Mouse (Mus musculus): ENCODE data around the gene Fam221a. TPM values are rescaled to one million over a fixed set of nuclear protein-coding genes. Genes with fewer than 3 reads are reported as not detected.

The Fam221a gene
- 1 to 10 TPM; 3.3 to 6.9 TPM for polyA plus RNA-seq (2017; shearing (Covaris generic))

DNA sequence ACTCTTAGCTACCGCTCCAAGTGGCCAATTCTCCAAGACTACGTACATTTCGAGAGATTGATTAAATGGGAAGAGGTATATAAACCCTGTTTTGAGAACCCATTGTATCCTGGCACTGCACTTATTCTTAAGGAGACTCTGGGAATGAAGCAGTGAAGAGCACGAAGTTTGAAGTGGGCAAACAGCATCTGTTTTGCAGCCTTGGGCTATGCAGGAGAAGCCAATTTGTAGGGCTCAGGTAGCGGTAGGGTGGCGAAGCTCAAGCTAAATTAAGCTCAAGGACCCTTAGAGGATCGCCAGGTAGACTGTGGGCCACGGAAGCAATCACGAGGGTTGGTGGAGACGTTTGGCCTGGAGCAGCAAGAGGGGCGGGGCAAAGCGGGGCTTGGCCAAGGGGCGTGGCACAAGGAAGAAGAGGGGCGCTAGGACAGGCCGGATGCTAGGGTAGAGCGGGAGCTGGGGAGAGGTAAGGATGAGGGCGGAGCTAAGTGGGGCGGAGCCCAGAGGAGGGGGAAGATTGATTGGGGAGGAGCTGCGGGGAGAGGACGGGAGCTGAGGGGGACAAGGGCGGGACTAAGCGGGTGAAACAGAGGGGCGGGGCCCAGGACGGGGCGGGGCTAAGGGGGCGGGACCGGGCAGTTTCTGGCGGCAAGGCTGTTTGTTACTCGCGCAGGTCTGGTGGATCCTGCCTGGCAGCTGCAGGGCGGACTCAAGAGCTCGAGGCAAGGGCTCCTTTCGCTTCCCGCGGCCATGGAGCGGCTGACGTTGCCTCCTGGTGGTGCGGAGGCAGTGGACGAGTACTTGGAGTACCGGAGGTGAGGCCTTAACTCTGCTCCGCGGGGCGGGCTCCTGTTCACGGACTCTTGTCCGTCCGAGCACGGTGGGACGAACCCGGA is at the start of gene Fam221a:
TSS of gene Fam221a (plus strand) at position 581 of the 896 bp plus-strand sequence.

DNA sequence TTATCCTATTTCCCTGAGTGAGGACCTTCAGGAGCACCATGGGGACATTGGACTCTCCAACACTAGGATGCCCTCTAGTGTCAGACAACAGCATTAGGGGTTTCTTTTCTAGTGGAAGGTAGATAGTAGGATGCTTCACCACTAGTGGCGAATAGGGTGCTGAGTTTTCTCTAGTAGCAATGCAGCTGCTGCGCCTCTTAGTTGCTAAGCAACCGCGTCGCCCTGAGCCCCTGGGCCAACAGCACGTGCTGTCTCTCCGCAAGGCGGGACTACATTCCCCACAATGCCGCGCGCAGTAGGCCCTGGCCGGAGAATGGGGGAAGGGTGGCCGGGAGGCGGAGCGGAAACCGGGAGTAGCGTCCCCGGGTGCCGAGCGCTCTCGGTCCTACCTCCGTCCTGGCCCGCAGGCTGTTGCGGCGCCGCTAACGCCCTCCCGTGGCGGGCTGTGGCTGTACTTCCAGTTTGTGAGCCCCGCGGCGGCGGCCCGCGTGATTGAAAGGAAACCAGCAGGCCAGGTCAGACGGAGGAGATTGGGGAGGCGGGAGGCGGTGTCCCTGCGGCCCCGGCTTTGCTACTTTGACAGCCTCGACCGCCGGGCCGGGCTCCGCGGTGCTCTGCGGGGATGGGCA is 48.5 kb upstream of the Fam221a start, which contains the start of gene Ccdc126:
TSS of gene Ccdc126 (plus strand) at position 309 of the 629 bp plus-strand sequence.

GRCm38 (mm10) chr6:49395316-49395715 is 27.8 kb downstream of the Fam221a start, which contains the start of gene Stk31:
Gene Stk31, plus strand, starts transcription at chr6:49395604.

Other genes starting within 250 kb of the Fam221a start
- 10 to 100 TPM in 1 of 2 experiments, 1 to 10 TPM in 1; 8.5 to 22.4 TPM for gene Igf2bp3, start 152.8 kb upstream of the Fam221a start, polyA plus RNA-seq (2017; shearing (Covaris generic))
- 10 to 100 TPM; 42.2 to 53.3 TPM for gene Tra2a, start 103.7 kb upstream of the Fam221a start, polyA plus RNA-seq (2017; shearing (Covaris generic))
- gene Ccdc126, start 48.5 kb upstream of the Fam221a start, polyA plus RNA-seq (2017; shearing (Covaris generic)) = 10 to 100 TPM; 13.1 to 13.9 TPM
- not detected for gene Stk31, start 27.9 kb downstream of the Fam221a start, polyA plus RNA-seq (2017; shearing (Covaris generic))